Mouse (Mus musculus): ENCODE results near the gene Tnfsf4.

Tnfsf4 gene

DNA sequence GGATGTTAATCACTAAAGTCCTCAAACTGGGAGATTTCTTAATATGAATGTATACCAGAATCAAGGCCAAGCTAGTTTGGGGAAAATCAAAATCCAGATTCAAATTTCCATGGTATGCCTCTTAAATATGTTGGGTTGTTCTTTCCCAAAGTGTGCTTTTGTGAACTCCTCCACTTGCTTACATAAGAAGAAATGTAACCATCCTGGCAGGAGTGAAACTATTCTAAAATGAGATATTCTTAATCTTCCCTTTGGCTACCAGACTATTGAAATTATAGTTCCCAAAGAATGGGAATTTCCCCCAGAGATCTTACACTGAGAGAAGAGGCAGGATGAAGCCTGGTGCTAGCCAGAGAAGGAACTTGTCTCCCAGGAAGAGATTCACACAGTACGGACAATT is 57.0 kb downstream of the Tnfsf4 start:
- no peak for DNase-seq (ENCODE audit: low spot score)

DNA sequence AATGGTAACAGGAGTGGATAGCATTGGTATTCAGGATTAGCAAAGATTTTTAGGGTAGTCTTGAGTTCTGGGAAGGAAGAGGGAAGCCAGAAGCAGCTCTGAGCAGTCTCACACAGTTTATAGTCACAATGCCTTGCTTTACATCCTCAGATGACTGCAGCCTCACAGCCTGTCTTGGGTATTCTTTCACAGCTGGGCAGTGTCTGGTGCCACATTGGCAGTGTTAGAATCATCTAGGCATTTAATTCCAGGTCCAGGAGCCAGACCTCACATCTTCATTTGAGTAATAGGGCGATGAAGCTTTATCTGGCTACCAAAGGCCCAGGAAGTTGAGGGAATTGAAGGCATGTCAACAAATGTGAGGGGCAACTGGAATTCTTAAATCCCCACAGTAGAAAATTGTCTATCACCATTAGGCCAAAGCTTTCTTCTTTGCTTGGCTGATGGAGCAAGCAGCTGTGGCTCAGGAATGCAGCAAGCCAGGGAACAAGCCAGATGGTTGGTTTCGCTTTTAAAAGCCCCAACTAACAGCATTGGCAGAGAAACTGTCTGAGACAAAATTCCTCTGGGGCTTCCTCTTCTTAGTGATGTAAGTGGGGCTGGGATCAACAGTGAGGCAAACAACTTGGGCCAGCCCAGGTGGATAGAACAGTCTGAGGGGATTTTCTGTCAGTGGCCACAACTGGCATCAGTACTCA is 68.3 kb downstream of the Tnfsf4 start:
- no peak for DNase-seq (ENCODE audit: low spot score)
